Mouse (Mus musculus) forebrain, embryonic 16.5 days (tissue): ENCODE measurements around the gene Dus3l. TPM values are rescaled to one million over a fixed set of nuclear protein-coding genes. Genes with fewer than 3 reads are reported as not detected.

Experiments used
- ATAC-seq: fragments of 200-750 bp; cut with Nextera tagmentation; 2 replicates; pipeline ENCODE4 v1.8.0; 2017; ENCODE audit warnings: mild to moderate bottlenecking, moderate library complexity
- H3K27ac ChIP-seq: fragments of 300-500 bp; sonication (generic); 2 replicates; pipeline ENCODE4 v1.5.1; 2014; ENCODE audit warnings: low read length, control low read depth
- H3K27me3 ChIP-seq: fragments of 300-500 bp; sonication (generic); replicated peaks from 2 replicates; pipeline ENCODE4 v1.6.1; 2014; ENCODE audit warnings: low read length; ENCODE audit not compliant: control insufficient read depth, insufficient read depth
- H3K36me3 ChIP-seq: fragments of 300-500 bp; sonication (generic); 2 replicates; pipeline ENCODE4 v1.6.1; 2014; ENCODE audit not compliant: control insufficient read depth, insufficient read depth
- H3K4me1 ChIP-seq: fragments of 300-500 bp; sonication (generic); replicated peaks from 2 replicates; pipeline ENCODE4 v1.6.1; 2014; ENCODE audit warnings: low read length; ENCODE audit not compliant: control insufficient read depth, insufficient read depth
- H3K4me2 ChIP-seq: fragments of 300-500 bp; sonication (generic); 2 replicates; pipeline ENCODE4 v1.6.1; 2014; ENCODE audit warnings: mild to moderate bottlenecking, low read length, control low read depth
- H3K4me3 ChIP-seq: fragments of 300-500 bp; sonication (generic); replicated peaks from 2 replicates; pipeline ENCODE4 v1.5.1; 2014; ENCODE audit warnings: mild to moderate bottlenecking, low read length, control low read depth
- H3K9ac ChIP-seq: fragments of 300-500 bp; sonication (generic); replicated peaks from 2 replicates; pipeline ENCODE4 v1.6.1; 2014; ENCODE audit warnings: low read depth, low read length, control low read depth
- H3K9me3 ChIP-seq: fragments of 300-500 bp; sonication (generic); 2 replicates; pipeline ENCODE4 v1.6.1; 2016; ENCODE audit warnings: low read length; ENCODE audit not compliant: control insufficient read depth
- WGBS: fragments of 180-500 bp; shearing (Covaris S2); extraction: QIAGEN DNeasy Blood & Tissue Kit; methylation state at CpG from one replicate; pipeline ENCODE4 v1.1.7; 2014; 5-methylcytosine and 5-hydroxymethylcytosine counted together
- polyA plus RNA-seq: library from polyadenylated mRNA; unstranded; fragments of >200 nt; fragmentation: Nextera tagmentation; extraction: Ambion mirVana; gene quantifications from 2 replicates; pipeline ENCODE4 v1.2.1, GENCODE M21; 2015

Dus3l gene
- polyA plus RNA-seq, 1 experiment from 2014 or later: 90.4 TPM

- ATAC-seq: no peak
- 62% methylated on average over 5 of the region's 5 CpGs for WGBS
- H3K27ac ChIP-seq: no peak overlapping the region
- H3K4me1 ChIP-seq: peaks cover 7% of the 10 kb centered on the region
- no peak overlapping the region for H3K4me2 ChIP-seq
- no peaks in the 10 kb centered on the region for H3K9me3 ChIP-seq
- H3K9ac ChIP-seq: no peak overlapping the region
- H3K4me3 ChIP-seq: no peak overlapping the region
- H3K27me3 ChIP-seq: no peaks in the 10 kb centered on the region
- H3K36me3 ChIP-seq: no peaks in the 10 kb centered on the region
Measured at GRCm38 (mm10) chr17:56804952-56805351, 40.4 kb downstream of the Dus3l start.

GRCm38 (mm10) chr17:56805784-56806183, 41.2 kb downstream of the Dus3l start:
- no peak for ATAC-seq
- Histone ChIP-seq H3K9ac (no peak overlapping the region), H3K27me3 (no peaks in the 10 kb centered on the region), H3K4me3 (no peak overlapping the region), H3K27ac (no peak overlapping the region), H3K4me1 (peaks cover 16% of the 10 kb centered on the region), H3K9me3 (no peaks in the 10 kb centered on the region), H3K36me3 (no peaks in the 10 kb centered on the region), H3K4me2 (no peak overlapping the region)
- WGBS: 93% methylated on average over 1 of the region's 1 CpGs

GRCm38 (mm10) chr17:56808518-56808917, 44.0 kb downstream of the Dus3l start:
- H3K36me3 ChIP-seq: no peaks in the 10 kb centered on the region
- peak; percentile 91 for ATAC-seq
- H3K9ac ChIP-seq: no peak overlapping the region
- H3K4me3 ChIP-seq: no peak overlapping the region
- H3K9me3 ChIP-seq: no peaks in the 10 kb centered on the region
- no peak overlapping the region for H3K4me2 ChIP-seq
- no peaks in the 10 kb centered on the region for H3K27me3 ChIP-seq
- H3K27ac ChIP-seq: no peak overlapping the region
- 6% methylated on average over 9 of the region's 9 CpGs for WGBS
- H3K4me1 ChIP-seq: peaks cover 16% of the 10 kb centered on the region

- no peaks in the 10 kb centered on the region for H3K27me3 ChIP-seq
- no peak overlapping the region for H3K4me2 ChIP-seq
- H3K9me3 ChIP-seq: no peaks in the 10 kb centered on the region
- peak overlapping the region; percentile 49; the same call in 1 of the 2 replicates for H3K27ac ChIP-seq
- H3K36me3 ChIP-seq: no peaks in the 10 kb centered on the region
- H3K4me3 ChIP-seq: no peak overlapping the region
- 2% methylated on average over 3 of the region's 3 CpGs for WGBS
- ATAC-seq: peak; percentile 32
- H3K9ac ChIP-seq: no peak overlapping the region; the same call in 1 of the 2 replicates
- peaks cover 32% of the 10 kb centered on the region for H3K4me1 ChIP-seq
Measured at GRCm38 (mm10) chr17:56810245-56810644, 45.7 kb downstream of the Dus3l start.

- Histone ChIP-seq H3K4me1 (peaks cover 32% of the 10 kb centered on the region), H3K27ac (peak overlapping the region; percentile 24), H3K4me3 (no peak overlapping the region; the same call in 1 of the 2 replicates), H3K9ac (peak overlapping the region; percentile 9; the same call in 1 of the 2 replicates), H3K9me3 (no peaks in the 10 kb centered on the region), H3K27me3 (no peaks in the 10 kb centered on the region), H3K4me2 (peak overlapping the region; percentile 48), H3K36me3 (no peaks in the 10 kb centered on the region)
- ATAC-seq: peak; percentile 84
- 6% methylated on average over 24 of the region's 24 CpGs for WGBS
Measured at GRCm38 (mm10) chr17:56814316-56815056, 49.9 kb downstream of the Dus3l start.

- ATAC-seq: no peak
- H3K4me2 ChIP-seq: no peak overlapping the region
- H3K36me3 ChIP-seq: no peaks in the 10 kb centered on the region
- no peak overlapping the region for H3K9ac ChIP-seq
- no peaks in the 10 kb centered on the region for H3K9me3 ChIP-seq
- peaks cover 28% of the 10 kb centered on the region for H3K4me1 ChIP-seq
- no peak overlapping the region for H3K4me3 ChIP-seq
- H3K27me3 ChIP-seq: no peaks in the 10 kb centered on the region
- peak overlapping the region; percentile 24 for H3K27ac ChIP-seq
- 59% methylated on average over 3 of the region's 3 CpGs for WGBS
Measured at GRCm38 (mm10) chr17:56815057-56815345, 50.4 kb downstream of the Dus3l start.

- no peak overlapping the region for H3K27ac ChIP-seq
- ATAC-seq: no peak; the same call in 1 of the 2 replicates
- no peaks in the 10 kb centered on the region for H3K9me3 ChIP-seq
- H3K4me1 ChIP-seq: peaks cover 16% of the 10 kb centered on the region
- 27% methylated on average over 11 of the region's 11 CpGs for WGBS
- no peaks in the 10 kb centered on the region for H3K36me3 ChIP-seq
- no peak overlapping the region for H3K4me3 ChIP-seq
- H3K9ac ChIP-seq: no peak overlapping the region
- no peaks in the 10 kb centered on the region for H3K27me3 ChIP-seq
- no peak overlapping the region for H3K4me2 ChIP-seq
Measured at GRCm38 (mm10) chr17:56818067-56818636, 53.6 kb downstream of the Dus3l start.

GRCm38 (mm10) chr17:56819032-56819545, 54.5 kb downstream of the Dus3l start:
- H3K4me2 ChIP-seq: no peak overlapping the region
- no peak overlapping the region for H3K27ac ChIP-seq
- ATAC-seq: no peak
- H3K4me1 ChIP-seq: peaks cover 12% of the 10 kb centered on the region
- no peak overlapping the region for H3K4me3 ChIP-seq
- H3K36me3 ChIP-seq: no peaks in the 10 kb centered on the region
- no peaks in the 10 kb centered on the region for H3K9me3 ChIP-seq
- WGBS: 55% methylated on average over 6 of the region's 6 CpGs
- H3K27me3 ChIP-seq: no peaks in the 10 kb centered on the region
- no peak overlapping the region for H3K9ac ChIP-seq
